Mouse (Mus musculus) activated CD4-positive, CD25-positive, alpha-beta regulatory T cell, adult 4 months (primary cell): ENCODE measurements around the gene Cep152. TPM values are rescaled to one million over a fixed set of nuclear protein-coding genes. Genes with fewer than 3 reads are reported as not detected.

Experiments
- ATAC-seq: one replicate; pipeline ENCODE4 v1.8.0; 2017
- polyA plus RNA-seq, 2 experiments: library from polyadenylated mRNA; unstranded; fragments of 100-300 nt; shearing (Covaris generic); gene quantifications; one replicate each; pipeline ENCODE4 v1.2.1; 2017

The Cep152 gene
- polyA plus RNA-seq, 2 experiments from 2014 or later, result 5.9 to 6.8 TPM

DNA sequence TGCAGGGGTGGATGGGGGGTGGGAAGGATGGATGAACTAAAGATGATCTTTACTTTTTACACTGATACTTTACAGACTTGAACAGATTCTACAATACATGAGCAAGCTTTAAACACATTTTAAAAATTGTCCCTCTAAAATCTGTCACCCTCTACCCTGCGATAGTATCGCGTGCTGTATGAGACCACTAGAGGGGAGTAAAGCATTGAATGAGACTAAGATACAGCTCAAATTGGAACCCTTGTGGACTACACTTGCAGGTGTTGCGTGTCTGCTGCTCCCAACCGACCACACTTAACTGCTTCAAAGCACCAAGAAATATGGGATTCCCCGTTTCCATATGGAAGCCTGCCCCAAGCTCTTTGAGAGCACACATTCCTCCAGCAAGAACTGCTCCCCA is 69.1 kb downstream of the Cep152 start:
- ATAC-seq, result no peak

DNA sequence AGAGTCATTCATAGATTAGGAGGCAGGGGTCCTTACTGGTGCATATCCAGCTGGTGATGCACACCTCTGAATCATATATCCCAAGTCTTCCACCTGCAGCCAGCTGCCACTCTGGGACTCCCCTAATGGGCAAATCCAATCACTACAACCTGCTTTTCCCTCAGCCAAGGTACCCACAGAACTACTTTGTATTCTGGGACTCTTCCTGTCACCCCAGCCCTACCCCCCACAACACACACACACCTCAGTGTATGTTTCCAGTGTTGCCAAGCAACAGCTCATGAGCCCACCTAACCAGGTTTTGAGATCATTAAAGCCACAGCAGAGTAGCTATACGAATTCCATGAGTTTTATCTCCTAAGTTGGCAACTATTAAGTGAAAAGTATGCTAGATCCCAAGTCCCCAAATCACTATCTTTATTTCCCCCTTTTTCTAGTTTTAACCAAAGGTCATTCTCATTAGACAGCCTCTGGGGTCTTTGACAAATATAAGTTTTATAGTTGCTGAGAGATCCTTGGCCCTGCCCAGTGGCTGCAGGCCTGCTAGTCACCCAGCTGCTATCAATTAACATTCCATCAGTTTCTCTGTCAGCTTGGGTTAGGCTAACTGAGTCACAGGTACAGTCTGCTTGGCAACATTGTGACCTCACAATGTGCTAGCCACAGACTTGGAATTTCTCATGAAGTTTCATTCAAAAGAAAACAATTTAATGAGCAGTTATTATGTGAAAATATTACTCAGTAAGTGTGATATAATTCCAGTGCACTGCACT is 75.9 kb downstream of the Cep152 start:
- ATAC-seq, result no peak

DNA sequence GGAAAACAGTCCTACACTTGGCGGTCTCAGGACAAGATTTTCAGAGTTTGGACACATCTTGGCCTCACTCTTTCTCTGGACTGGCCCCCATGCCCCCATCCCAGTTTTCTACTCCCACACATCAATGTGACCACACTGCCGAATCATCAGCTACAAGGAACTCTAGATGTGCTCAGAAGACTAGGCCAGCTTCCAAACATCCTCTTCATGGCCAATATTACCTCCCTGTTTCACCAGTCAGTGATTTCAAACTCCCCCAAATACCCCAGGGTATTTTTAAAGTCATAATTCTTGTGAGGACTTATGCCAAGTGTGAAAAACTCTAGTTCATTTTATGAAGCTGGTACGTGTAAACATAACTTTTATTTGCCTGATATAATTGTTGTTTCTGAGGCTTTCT is 79.9 kb downstream of the Cep152 start:
- ATAC-seq, result no peak

DNA sequence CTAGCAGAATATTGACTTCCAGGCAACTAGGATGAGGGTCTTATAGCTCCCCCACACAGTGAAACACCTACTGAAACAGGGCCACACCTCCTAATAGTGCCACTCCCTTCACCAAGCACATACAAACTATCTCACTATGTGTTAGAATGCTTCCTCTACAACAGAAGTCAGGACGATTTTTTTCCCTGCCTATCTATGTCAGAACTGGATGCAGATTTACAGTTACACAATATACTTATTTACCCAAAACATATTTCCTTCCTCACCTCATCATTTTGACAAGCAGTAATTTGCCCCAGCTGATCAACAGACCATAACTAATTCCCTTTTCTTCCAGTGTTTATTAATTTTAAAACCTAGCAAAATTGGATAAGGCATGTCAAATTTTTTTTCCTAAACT is 81.3 kb downstream of the Cep152 start:
- no peak for ATAC-seq

DNA sequence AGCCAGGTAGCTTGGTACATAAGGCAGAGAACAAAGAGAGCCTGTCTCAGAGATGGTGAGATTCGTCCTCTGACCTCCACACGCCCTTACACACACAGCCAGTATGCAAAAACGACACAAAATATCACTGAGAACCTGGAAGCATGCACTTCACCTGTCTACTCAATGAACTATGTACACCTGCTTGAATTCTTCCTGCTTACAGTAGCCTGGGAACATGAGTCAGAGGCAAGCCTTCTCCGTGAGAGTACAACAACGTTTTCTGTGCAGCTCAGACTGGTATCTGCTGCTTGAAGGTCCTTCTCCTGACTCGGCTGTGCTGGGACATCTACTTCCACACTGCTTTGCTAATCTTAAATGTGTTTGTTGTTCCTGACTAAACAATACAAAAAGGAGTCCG is 83.5 kb downstream of the Cep152 start:
- no peak for ATAC-seq

DNA sequence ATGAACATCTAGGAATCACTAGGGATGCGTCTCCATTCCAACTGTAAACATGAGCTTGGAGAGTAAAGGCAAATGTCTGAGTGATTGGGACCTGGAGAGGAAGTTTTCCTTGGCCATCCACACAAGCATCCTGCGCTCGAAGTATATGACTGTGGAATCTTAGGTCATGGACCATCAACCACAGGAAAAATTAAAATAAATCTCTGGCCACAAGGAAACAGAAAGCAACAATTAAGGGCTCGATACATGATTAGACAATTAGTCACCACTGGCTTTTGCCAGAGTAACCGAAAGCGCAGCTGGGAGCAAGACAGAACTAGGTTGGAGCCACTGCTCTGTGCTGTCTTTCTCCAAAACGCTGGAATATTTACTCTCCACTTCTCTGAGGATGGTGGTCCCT is 84.3 kb downstream of the Cep152 start:
- ATAC-seq, result no peak

DNA sequence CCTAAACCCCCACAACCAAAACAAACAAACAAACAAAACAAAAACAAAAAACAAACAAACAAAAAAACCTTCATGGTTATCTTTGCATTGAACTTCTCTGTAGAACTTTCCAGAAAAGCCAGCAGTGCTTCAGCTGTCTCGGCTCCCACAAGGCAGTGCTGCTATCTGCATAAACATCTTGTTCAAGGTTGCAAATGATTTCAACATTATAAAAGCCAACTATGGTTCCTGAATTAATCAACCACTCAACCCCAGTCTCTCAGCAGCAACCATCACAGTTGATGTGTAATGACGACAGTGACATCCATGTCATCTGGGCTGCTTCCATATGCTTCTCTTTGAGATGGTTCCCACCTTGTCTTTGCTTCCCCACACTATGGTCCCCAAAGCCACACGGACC is 85.3 kb downstream of the Cep152 start:
- no peak for ATAC-seq

DNA sequence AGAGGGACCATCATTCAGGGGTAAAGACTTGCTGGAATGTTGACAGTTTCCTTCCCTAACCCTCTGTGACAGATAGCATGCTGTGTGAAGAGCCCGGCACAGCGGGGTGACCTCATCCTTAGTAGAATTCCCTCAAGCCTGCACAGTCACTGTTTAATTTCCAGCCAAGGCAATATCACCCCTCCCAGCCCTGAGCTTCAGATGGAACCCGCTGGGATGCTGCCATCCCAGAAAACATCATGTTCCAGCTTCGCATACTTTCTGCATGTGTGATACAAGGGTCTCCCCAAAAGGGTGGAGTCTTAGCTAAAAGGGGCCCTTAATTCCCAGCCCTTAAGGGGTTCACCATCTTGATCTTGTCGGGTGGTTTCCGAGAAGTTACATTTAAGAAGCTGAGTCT is 94.2 kb downstream of the Cep152 start:
- ATAC-seq, result no peak

DNA sequence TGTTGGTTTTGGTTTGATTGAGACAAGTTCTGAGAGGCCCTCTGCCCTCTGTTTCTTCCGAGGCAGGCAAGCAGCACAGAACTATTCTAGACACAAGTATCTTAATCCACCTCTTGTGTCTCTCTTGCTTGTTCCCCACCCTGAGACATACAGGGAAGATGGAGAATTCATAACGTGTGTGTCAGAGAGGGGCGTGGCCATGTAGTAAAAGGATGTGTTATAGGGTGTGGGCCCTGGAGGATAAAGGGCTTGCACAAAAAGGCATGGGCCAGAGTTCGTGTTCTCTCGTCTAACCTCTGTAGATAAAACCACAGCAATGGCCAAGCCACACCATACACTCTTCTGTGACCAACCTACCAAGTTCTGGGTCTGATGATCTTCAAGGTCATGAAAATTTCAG is 98.3 kb downstream of the Cep152 start:
- no peak for ATAC-seq

DNA sequence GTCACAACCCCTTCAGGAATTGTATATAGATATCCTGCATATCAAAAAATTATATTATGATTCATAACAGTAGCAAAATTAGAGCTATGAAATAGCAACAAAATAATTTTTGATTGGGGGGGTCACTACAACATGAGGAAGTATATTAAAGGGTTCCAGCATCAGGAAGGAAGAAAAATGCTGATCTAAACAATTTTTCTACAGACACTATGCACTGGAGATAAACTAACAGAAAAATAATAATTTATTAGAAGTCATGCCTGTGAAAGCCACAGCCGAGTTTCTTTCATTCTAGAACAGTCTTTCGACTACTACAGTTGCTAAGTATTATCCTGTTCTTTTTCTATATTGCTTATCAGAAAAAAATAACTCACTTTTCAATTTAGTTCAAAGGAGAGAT is 99.4 kb downstream of the Cep152 start:
- ATAC-seq, result no peak

DNA sequence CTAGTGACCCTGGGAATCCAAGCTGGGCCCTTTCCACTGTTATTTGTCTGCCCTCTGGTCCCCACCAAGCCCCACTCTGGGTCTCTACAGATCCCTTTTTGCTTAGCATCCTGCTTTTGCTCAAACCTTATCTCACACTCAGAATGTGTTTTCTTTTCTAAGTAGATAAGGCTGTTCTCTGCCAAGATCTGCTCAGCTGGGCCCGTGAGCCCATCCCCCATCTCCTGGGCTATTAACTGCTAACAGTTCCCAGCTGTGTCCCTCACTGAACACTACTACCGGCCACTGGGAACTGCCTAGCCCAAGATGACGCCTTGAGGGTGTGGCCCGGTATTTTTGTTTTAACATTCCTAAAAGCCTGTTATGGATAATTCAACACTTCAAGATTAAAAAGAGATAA is 108.3 kb downstream of the Cep152 start:
- no peak for ATAC-seq

DNA sequence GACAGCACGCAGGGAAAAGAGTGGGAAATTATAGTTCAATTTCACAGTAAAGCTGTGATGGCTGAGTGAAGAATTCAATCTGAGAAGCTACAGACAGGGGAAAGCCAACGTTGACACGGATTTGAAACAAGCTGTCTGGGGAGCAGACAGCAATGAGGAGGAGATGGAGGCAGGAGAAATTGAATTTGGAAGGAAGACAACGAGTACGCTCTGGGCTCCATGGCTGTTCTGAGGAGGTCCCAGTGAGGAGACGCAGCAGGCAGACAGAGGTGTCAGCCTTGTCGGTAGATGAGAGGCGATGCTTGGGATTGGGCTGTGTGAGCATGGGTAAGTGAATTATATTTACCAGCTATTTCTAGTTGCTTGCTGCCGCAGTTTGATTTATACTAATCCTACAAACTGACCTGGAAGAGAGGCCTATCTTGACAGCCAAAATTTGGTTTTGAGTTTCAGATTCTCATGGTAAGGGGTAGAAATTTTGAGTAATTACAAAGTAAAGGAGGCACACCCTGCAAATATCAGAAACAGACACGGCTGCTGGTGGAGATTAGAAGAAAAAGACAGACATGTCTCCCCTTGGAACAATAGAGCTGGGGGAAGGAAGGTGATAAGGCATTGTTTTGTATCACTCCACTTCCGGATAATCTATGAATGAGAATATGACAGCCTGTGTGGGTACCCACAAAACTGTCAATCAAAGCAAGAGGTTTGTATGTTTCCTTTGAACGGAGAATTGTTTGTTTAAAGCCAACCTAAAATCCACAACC is 109.4 kb downstream of the Cep152 start:
- no peak for ATAC-seq

DNA sequence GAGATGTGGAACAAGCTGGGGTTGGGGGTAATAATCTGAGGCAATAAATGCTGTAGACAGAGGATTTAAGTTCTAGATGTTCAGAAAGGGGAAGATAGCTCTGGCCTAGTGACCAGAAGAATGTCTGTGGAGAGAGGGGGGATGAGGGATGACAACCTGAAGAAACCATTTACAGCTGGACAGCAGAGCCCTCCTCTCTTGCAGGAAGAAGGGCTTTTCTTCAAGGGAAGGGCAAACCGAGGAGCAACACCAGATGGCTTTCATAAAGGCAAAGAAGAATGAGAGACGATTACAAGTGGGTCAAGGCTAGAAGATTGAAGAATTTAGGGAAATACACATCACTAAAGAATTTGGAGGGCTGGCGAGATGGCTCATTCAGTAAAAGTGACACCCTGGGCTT is 110.5 kb downstream of the Cep152 start:
- no peak for ATAC-seq

Other genes starting within 250 kb of the Cep152 start
- gene Gm9913, start 120.0 kb downstream of the Cep152 start, polyA plus RNA-seq, result not detected
- not detected for gene Fbn1, start 117.1 kb downstream of the Cep152 start, polyA plus RNA-seq
- gene Eid1, start 48.0 kb upstream of the Cep152 start, polyA plus RNA-seq, result 1 to 10 TPM; 6.4 to 9.9 TPM
- gene Shc4, start 99.0 kb upstream of the Cep152 start, polyA plus RNA-seq, result under 1 TPM; 0.17 to 0.50 TPM
- 10 to 100 TPM; 19.9 to 21.6 TPM for gene Secisbp2l, start 157.8 kb upstream of the Cep152 start, polyA plus RNA-seq
- gene Galk2, start 234.0 kb upstream of the Cep152 start, polyA plus RNA-seq, result 10 to 100 TPM; 73.0 to 74.2 TPM
- 10 to 100 TPM; 93.4 to 95.7 TPM for gene Cops2, start 234.0 kb upstream of the Cep152 start, polyA plus RNA-seq